Mouse (Mus musculus) Muller cell, postnatal 12 days (primary cell): ENCODE results near the gene Idh3a.
"Not testable (repeated sequence)": the region's sequence is repeated elsewhere in the genome, so short reads cannot be mapped to it uniquely, and the experiment has no call there.

ENCODE experiments used
- DNase-seq: peaks from one replicate; pipeline ENCODE4 v3.0.0-alpha.2; 2015; ENCODE audit errors: inconsistent ontology term

The Idh3a gene

DNA sequence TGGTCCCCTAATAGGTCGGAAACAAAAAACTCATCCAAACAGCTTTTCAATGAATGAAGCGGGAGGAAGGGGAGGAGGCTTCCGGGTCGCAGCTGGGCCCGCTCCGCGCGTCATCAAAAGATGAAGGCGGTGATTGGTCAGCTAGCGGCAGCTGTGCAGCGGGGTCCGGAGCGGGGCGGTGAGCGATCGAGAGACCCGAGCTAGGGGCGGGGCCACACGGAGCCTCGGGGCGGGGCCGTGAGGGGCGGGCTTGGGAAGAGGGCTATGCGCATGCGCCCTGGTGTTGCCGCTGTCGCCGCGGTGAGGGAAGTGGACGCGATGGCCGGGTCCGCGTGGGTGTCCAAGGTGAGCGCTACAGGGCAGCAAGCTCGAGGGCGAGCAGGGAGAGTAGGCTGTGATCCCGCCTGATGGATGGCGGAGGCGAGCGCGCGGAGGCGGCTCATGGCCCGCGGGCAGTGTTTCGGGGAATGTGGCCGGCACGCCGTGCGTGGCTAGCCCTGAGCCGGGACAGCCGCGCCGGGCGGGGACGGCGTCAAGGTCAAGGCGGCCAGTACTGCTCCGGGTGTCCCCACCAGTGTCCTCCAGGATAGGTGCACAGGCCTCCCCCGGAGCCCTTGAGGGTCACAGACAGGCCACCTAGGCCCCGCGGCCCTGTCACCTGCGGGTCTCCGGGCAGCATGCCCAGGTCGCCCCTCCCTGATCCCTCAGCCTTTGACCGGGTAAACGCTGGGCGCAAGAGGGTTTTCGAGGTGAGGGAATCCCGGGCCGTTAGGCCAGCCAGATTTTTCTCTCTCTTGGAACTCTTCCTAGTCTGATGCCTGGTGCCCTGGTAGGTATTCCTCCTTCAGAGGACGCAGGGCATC, at the start of gene Idh3a:
Idh3a (plus strand) TSS at position 136 of the 863 bp plus-strand sequence.
- peak; percentile 98 for DNase-seq

DNA sequence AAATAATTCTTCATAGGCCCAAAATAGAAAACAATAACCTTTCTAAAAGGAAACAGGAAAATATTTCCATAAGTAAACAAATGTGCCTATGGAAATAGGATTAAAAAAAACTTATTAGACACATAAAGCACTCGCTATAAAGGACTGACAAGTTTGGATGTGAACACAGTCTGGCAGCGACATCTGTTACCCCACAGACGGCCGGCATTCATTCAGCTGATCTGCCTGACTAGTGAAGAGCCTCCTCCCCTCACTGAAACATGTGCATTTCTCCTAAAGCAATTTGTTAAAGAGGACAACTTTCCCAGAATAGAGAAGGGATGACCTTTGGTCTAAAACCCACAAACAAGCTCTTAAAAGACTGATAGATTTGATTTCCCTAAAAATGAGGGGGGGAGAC, 49.1 kb upstream of the Idh3a start:
- DNase-seq: no peak

DNA sequence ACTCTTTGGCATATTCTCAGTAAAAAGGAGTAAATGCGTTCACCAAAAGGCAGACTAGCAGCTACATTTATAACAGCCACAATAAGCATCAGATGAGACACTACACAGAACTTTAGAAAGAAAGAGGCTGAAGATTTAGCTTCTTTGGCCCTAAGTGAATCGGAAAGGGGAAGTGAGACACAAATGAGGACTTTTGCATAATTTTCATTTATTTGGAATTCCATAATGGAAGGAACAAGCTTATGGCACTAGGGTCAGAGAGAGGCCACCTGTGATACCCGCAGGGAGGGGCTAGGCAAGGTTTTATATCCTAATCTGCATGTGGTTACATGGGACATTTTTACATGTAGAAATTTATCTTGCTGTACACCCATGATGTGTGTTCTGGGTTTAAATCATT, 48.7 kb upstream of the Idh3a start:
- no peak for DNase-seq

DNA sequence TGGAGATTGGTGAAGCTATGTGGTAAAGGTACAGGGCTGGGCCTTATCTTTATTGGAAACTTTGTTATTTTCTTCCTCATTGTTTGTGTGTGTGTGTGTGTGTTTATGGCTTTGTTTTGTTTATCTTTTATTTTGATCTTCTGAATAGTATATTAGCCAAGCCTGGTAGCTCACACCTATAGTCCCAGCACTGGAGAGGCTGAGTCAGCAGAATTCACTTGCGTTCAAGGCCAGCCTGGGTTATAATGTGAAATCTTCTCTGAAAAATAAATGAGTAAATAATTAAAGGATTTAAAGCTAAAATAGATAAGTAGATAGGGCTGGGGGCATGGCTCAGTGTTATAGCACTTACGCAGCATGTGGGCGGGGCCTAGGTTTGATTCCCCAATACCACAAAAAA, 47.9 kb upstream of the Idh3a start:
- DNase-seq: no peak

DNA sequence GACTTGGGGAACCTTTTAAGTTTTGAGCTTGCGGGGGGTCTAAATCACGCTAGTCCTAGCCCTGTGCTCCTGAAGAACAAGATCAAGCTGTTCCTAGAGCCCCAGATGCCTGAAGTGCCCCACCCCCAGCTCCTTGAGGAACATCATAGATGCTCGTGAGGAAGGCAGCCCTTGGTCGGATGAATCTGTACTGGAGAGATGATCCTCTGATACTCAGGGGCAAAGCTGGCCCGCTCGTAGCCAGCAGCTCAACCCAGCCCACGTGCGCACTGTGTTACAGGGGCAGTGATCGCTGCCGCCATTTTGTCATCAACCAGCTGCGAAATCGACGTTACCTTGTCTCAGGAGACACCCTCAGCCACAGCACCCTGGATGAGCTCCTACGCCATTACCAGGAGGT, 47.5 kb upstream of the Idh3a start, which contains the start of gene Sh2d7:
Sh2d7 (plus strand) TSS at position 301 of the 400 bp plus-strand sequence.
- DNase-seq: no peak

DNA sequence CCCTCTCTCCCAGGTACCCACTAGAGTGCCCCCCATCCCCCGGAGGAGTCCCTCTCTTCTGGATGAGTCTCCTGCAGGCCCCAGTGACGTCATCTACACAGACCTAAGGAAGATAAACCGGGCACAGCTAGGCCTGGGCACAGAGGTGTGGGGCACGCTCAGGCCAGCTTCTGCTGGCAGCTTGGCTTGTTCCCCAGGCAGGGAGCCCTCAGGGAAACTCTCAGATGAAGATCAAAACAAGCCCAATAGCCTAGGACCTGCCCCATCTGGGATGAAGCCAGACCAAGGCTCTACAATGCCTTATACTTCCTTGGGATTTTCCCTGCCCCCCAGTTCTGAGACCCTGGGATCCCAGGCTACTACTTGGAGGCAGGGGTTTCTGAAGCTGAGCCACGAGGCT, 45.3 kb upstream of the Idh3a start:
- DNase-seq: no peak

DNA sequence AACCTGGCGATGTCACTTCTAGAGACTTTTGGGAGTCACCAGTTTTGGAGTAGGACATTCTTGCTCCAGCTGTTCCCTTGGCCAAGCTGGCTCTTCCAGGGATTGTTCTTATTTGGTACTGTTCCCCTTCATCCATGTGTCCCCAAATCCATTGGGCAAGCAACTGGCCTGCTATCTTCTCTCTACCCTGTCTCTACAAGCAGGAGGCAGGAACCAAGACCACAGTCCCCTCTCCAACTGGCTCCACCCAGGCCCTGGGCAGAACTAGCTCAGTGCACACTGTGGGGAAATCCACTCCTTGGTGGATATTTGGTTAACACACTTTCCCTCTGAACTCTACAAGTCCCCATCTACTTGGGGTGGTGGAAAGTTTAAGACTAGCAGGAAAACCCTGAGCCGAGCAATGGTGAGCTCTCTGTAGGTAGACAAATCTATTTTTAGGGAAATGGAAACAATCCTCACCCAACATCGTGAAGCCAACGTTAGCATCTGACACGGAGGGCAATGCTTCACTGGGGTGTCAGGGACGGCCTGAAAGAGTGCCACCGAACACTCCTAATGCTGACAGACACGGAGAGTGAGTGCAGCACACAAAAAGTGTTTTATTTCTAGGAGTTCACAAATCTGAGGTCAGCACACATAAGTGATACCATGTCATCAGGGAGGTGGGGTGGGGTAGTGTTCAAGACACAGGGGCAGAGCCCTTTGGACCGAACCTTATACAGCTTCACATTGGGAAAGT, 41.8 kb upstream of the Idh3a start:
- no peak for DNase-seq

DNA sequence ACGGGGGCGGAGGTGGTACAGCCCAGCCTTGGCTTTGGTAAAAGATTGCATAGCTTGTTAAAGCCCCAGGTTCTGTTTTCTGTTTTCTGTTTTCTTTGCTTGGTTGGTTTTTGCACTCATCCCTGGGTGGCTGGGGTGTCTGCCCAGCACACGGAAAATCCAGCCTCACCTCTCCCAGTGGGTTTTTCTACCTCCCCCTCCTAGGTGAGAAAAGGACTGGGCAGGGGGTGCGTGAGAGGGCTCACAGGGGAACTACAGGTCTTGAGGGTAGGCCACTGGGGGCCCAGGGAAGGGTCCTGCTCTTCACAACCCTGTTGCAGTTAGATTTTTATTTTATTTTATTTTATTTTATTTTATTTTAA, 41.2 kb upstream of the Idh3a start:
- no peak for DNase-seq

DNA sequence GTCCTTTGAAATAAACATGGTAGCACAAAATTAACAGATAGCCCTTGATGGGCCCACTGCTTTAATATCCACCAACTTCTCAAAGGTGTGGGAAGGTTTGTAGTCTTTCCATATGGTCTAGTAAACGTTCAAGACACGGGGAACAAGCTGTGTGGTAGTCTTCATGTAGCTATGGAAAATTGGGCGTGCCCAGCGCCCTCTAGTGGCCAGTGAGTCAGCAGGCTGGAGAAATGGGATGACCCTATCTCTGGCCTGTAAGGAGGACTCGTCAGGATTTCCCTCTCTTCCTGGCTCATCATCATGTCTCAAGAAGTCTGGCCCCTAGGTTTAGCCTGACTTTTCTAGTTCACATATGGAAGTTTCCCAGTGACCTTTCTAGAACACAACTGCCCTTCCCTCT, 38.6 kb upstream of the Idh3a start:
- peak; percentile 14 for DNase-seq

DNA sequence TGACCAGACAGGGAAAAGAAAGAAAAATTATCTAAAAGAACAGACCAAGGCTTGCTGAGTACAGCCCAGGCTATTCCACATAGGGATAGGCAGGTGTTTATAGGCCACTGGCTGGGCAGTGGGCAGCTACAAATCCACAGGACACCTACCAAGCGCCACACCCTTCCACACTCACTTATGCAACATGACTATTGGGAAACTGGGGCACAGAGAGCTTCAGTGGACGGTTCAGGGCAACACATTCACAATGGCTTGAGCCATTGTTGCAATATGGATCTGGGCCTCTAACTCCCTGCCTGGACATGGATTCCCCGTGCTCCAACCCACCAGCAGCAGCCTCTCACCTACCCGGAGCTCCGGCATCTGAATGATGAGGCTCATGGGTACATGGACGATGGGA, 36.7 kb upstream of the Idh3a start:
- no peak for DNase-seq

DNA sequence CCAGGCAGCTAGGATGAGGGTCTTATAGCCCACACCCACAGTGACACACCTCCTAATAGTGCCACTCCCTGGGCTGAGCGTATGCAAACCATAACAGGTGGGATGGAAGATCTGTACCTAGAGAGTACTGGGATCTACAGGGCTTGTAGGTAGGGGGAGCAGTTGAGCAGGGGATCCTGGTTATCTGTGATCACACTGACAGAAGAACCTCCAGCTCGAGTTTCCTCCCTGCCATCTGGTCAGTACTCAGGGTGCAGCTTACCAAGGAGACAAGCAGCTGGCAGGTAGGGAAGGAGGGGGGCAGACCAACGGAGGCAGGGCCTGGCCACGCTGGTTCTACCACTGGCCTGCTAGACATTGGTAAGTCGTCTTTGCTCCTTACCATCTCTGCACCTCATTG, 33.7 kb upstream of the Idh3a start:
- DNase-seq: no peak

DNA sequence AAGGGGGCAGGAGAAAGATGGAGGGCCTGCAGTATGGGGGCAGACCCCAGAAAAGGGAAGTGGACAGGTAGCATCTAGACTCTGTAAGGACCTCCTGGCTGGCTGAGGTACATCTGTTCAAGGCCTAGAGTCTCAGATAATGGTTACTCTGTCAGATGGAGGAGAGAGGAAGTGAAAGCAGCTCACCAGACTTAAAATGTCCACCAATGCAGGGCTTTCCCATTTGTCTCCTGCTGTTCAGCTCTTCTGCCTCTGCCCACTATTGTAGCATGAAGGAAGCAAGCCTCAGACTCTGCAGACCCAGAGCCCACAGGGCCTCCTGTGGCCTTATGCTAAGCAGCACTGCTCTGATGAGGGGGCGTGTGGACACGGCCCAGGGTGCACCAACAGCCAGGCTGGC, 31.1 kb upstream of the Idh3a start:
- DNase-seq: no peak

DNA sequence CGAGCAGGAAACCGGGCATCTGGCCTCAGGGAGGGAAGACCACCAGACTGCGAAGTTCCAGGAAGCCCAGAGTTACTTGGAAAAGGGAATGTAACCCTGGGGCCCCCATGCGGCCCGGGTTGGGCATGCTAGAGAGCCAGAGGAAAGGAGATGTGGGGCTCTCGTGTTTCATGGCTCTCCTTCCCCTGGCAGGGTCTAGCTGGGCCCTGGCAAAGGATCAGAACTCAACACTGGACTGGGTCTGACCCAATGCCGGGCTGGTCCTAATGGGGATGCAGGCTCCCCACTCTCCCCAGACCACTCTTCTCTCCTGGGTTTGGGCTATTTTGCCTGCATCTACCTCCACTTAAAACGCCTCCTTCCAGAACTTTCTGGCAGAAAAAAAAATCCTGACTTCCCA, 27.4 kb upstream of the Idh3a start:
- no peak for DNase-seq

DNA sequence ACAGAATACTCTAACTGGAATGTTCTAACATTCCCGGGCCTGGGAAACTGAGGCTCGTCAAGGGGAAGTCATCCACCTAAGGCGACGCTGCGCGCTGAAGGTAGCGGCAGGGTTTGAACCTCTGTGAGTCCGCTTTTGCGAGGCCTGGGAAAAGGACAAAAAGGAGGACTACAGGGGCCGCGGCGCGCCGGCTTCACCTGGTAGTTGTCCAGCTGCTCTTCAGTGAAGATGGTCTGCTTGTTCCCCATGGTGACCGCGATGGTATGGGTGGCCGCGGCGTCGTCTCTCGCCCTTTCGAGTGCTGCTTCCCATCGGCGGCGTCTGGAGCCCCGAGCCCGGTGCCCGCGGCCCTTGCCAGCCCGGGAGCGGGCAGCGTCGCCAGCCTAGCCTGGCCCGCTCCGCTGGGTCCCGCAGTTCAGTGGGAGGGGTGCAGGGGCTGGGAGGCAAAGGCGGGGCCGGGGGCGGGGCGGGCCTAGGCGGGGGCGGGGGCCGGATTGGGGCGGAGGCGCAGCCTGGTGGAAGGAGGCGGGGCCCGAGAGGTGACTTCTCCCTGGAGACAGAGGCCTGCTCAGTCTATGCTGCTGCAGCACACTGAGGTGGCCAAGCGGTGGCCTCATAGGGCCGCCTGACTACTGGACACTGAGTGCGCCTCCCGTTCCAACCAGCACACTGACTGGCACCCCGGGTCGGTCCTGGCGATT, 26.2 kb upstream of the Idh3a start, which contains the start of gene Cib2:
Cib2 (minus strand) TSS at position 448 of the 701 bp plus-strand sequence.
- peak; percentile 89 for DNase-seq

DNA sequence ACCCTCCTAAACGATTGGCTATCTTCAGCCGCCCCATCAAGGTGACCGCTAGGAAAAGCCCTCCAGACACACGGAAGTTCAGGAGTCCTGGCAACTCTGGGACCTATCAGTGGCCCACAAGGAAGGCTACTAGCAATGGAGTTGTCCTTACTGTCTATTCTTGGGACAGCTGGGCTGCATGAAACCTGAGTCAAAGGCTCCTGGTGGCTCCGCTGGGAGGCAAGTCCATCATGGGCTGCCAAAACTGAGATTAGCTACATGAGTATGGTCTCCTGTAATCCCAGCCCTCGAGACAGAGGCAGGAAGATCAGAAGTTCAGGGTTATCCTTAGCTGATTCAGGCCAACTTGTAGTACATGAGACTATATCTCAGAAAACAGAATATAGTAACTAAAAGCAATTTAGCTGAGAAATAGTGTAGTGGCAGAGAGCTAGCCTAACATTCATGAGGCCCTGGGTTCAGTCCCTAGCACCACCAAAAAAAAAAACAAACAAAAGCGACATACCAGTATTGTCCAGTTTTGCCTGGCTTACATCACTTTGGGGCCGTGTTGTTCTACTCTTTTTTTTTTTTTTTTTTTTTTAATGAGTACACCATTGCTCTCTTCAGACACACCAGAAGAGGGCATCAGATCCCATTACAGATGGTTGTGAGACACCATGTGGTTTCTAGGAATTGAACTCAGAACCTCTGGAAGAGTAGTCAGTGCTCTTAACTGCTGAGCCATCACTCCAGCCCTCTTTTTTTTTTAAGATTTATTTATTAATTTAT, 25.1 kb upstream of the Idh3a start:
- DNase-seq: no peak

DNA sequence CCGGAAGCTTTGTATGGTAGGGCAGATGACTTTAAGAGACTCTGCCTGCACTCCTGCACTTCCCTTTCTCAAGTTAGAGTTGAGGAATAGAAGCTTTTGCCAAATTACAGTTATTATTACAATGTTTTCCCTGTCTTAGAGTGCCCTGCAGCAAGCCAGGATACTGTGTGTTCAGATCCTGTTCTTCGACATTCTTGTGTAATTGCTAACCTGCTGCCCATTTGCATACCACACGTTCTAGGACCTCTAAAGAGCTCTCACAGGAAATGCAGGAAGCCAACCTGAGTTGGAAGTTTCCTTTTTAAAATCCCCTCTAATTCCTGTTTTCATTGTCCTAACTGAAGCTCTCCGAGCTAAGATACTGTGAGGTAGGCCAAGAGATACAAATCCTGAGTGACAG, 19.2 kb upstream of the Idh3a start:
- no peak for DNase-seq

DNA sequence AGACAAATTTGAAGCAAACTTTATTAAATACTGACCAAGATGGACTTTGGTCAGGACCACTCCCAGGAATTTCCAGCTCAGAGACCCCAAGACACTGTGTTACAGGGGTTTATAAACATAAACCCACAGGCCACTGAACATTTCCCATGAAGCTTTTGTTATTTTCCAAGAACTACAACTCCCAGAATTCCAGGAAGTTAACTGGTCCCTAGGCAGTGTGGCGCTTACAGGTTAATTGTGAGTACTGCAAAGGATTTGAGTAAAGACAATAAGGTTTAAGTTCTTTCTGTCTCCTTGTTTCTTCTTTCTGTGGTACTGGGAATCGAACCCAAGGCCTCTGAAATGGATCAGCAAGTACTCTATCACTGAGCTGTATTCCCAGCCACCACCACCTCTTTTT, 17.4 kb upstream of the Idh3a start:
- DNase-seq: no peak

DNA sequence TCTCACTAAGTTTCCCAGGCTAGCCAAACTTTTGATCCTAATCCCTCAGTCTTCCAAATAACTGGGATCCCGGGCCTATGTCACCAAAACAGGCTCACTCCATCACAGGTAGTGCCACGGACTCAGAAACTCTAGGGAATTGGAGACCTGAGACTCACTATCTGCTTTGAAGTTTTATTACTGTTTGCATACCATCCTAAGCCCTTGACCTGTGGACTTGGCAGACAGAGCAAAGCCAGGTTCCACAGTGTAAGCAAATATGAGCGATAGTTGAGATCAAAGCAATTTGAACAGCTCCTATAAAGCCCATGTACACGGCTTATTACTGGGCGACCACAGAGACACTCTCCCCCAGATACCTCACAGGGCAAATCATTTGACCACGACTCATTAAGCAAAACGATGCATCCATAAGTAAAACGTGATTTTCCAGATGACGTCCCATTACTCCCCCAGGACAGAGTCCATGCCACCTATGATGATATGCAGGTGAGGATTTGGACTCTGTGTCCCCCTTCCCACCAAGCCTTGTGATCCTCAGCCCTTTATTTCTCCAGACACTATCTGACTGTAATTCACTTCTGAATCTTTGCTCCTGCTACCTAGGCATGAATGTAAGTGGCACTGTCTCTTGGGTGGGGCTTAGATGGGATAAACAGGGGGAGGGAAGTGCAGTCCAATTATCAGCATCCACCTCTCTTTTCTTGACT, 14.8 kb upstream of the Idh3a start:
- DNase-seq: no peak

DNA sequence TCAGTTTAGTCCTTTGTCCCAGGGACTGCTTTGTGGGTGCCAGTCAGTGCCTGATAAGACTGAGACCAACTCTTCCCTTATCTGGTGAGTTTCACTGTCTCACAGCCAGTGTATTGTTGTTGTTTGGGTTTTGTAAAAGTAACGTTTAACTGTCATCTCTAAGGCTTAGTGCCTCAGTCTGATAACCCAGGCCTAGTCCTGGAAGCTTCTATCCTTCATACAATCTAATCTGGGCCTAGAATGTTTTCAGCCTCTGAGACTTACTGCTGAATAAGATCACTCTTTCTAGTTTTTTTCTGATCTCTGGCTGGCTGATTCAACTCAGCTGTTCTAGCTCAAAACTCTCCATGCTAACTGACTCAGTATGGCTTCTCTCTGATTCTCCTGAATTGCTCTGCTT, 2.4 kb upstream of the Idh3a start:
- no peak for DNase-seq

DNA sequence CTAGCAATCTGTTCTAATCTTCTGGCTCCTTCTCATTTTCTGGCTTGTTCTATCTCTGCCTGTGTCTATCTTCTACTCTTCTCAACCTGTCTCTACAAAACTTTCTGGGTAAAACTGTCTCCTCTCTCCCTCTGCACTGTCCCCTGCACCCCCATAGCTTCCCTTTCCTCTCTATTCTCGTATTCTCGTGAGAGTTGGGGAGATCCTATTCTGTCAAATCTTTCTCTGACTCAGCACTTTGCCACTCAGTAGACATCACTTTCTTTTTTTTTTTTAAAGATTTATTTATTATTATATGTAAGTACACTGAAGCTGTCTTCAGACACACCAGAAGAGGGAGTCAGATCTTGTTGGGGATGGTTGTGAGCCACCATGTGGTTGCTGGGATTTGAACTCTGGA, 2.0 kb upstream of the Idh3a start:
- DNase-seq: not testable (repeated sequence)

DNA sequence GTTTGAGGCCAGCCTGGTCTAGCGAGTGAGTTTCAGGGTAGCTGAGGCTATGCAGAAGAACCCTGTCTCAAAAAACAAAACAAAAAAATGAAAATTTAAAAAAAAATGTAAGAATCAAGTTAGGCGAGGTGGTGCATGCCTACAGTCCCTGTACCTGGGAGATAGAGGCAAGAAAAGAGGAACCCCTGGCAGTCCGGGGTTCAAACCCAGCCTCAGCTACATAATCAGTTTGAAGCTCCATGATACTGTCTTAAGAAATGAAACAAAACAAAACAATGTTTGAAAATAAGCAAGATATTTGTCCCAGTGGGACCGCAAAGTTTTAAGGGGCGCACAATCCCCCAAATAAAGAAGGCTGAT, 315 bp upstream of the Idh3a start:
- DNase-seq: no peak
